Mouse (Mus musculus): ENCODE data around the gene Gpr21.

- TF ChIP-seq CTCF (IDR thresholded peaks at IDR 0.05; ENCODE audit: extremely low read depth, insufficient read depth, insufficient read length, insufficient replicate concordance) (no peak), POLR2A (IDR thresholded peaks at IDR 0.05; ENCODE audit: low read depth, low read length) (no peak)
Observed at GRCm38 (mm10) chr2:37565579-37565978, 49.4 kb downstream of the Gpr21 start.
